Mouse (Mus musculus): ENCODE measurements at regions not wholly inside any gene's neighbourhood (a gene's known extent, or its start where the extent isn't known, plus 50 kb on each side); places are given as distances from the start of the nearest gene placed in this dataset.

DNA sequence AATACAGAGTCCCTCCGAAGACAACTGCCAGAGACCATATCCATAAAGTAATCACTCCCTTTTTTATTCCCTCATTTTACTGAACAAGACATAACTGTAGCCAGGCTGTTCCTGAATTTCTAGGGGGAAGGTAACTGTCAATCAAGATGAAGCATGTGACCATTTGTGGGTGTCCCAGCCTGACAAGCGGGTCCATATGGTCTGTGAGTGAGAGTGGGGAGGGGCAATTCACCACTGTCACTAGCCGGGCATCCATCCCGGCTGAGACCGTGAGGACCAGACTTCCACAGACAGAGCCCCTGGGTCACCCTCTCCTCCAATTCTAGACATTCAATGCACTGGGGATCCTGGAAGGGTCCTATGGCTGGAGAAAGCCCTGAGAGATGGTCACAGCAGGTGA is 54.6 kb downstream of the Gm11733 start:
- no peak for ATAC-seq

DNA sequence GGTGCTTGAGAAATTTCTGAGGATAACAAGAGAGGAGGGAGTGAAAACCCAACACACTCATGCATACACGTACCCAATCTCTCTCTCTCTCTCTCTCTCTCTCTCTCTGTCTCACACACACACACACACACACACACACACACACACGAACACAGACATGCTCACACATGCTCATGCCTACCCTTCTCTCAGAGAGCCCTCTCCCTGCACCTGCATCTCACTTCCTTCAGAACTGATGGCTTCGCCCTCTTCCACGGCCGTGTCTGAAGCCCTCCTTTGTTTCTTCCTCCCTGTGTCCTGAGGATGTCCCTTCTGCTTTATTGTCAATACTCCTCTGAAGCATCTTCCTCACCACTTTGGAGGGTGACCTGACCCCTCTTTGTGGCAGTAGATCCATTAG is 56.4 kb downstream of the Gm11733 start:
- ATAC-seq, result no peak

DNA sequence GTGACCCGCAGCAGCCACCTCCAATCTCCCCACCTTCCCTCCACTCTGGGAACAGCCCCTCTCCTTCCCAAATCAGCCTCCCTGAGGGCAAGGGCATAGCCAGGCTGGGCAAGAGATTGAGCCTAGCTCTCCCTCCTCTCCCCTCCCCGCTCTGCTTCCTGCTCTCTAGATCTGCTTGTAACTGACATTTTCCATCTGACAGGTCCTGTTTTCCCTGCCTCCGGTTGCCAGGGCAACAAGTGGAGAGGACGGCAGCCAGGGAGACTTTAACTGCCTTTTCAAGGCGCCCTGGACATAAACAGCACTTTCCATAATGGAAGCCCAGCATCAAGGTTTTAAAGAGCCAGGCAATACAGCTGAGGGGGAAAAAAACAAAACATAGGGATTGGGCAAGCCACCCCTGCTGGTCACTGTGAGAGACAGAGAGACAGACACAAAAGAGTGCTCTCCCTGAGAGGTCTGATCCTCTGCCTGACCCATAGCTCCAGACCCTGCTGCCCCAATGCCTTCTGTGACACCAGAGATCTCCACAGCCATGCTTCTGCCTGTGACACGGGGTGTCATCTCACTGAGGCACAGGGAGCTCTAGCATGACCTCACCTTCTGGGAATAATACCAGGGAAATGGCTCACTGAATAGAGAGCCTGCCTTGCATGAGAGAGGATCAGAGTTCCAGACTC is 57.2 kb downstream of the Gm11733 start:
- no peak for ATAC-seq

DNA sequence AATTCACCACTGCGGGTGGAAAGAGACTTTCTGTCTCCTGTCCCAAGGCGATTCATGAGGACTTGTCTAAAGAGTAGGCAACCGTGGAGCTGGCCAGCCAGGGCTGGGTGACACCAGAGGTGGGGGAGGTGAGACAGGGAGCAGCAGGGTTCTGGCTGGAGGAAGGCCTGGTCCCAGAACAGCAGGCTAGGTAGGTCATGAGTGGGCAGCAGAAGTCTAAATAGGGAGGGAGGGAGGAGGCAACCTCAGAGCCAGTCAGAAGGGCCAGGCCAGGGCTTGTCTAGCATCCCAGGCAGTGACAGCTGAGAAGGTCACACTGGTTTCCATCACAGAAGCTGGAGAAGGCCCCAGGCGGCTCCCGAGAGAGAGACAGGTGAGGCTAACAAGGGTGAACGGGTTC is 59.0 kb downstream of the Gm11733 start:
- no peak for ATAC-seq

DNA sequence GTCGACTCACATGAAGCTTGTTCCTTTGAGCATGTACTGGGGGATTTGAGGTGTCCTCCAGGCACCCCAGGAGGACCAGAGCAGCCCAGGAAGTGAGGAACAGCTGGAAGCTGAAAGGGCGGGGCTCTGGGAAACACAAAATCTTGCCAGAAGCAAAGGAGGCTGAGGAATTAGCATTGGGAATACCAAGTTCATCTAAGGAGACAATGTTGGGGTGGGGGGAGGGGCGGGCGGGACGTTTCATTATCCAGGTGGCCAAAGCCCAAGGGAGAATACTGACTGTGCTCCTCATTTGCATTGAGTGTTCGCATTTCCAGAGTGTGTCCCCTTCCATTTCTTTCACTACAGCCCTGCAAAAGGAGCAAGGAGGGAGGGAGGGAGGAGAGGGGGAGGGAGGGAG is 60.3 kb downstream of the Gm11733 start:
- no peak for ATAC-seq

DNA sequence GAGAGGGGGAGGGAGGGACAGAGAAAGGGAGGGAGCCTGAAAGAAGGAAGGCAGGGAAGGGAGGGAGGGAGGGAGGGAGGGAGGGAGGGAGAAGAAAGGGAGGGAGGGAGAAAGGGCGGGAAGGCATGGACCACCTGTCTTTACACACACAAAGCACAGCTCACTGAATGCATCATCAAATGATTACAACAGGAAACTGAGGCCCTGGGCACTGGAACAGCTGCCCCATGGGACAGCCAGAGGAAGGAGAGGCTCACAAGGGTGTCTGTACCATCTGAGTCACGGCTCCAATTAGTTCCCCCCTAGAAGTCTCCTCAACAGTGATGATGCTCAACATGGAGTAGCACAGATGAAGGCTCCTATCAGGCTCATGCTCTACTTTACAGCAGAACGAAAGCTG is 60.8 kb downstream of the Gm11733 start:
- no peak for ATAC-seq

DNA sequence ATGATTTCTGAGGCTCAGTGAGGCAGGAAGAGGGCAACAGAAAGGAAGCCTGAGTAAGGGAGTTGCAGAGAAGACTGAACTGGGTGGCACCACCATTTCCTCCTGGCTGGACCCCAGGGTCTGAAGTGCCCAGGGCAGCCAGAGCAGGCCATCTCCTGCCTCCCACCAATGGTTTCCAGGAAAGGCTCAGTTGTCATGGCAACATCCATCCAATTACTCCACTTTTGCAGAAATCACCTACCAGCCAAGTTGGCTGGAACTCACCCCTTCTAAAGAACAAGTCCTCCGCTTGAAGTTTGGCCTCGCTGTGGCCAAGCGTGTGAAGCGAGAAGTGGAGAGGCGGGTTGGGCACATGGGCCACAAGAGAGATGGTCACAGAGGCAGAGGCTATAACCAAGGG is 67.8 kb downstream of the Gm11733 start:
- no peak for ATAC-seq

DNA sequence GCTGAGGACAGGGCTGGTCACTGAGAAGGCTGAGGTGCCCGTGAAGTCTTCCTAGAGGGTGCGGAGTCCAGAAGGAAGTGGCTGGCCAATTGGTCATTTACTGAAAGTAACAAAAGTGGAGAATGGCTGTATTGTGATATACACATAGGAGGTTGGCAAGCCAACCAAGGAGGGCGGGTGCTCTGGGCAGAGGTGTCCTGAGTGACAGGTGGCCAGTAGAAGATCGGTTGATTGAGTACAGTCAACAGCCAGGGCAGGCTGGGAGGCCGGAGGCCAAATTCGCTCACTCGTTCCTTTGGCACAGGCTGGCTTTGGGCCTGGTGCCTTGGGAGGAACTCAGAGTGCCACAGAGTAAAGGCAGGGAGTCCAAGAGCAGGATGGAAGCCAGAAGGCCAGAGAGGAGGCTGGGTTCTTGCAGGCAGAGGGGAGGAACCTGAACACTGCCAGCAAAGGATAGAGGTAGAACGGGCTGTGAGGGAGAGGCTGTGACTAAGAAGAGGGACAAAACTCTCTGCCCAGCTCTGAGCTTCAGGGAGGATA is 68.3 kb downstream of the Gm11733 start:
- no peak for ATAC-seq

DNA sequence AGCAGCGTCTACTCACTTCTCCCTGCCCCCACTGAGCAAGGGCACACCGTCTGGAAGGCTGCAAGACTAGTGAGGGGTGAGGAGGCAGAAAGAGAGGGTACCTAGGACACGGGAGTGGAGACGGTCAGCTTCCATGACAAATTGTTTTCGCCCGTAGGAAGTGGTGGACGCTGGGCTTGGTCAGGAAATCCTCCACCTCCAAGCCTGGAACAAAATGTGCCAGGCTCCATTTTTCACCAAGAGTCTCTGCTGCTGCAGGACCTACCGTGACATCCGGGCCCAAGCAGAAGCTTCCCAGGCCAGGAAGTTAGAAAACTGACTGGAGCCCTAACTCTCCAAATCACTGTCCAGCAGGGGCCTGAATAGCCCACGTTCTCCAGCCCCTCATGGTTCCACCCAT is 69.9 kb downstream of the Gm11733 start:
- ATAC-seq, result no peak

DNA sequence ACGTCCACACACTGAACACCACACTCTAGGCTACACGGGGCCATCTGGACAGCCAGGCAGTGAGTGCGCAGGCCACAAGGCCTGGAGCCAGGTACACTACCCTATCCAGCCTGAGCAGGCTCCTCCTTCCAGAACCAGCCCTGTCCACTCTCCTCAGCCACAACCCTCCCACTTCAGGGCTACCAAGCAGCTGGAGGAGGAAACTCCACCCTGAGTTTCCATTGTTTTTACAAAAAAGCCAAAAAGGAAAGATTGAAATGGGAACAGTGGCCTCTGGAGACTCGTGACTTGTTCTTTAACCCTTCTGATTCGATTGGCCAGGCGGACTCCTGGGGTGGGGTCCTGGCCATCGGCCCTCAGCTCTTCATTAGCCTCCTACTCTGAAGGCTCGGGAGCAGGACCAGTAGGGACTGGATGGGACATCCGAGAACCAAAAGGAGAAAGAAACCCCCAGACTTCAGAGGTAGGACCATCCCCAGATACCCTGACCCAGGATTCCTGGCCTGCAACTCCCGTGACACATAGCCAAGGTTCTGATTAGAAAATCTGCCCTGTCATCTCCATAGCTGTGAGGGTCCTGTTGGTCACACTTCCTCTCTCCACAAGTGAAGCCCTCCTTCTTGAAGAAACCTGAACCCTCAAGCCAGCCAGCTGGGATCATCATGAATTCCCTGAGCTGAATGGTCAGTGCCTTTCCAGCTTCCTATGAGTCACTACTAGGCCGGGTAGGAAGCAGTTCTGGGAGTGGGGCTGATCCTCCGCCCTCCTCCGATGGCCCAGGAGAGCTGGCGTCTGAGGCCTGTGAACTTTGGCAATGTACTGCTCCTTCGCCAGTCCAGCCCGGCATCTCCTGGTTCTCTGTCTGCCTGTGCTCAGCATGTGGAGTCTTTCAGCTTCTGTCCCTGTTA is 73.6 kb downstream of the Gm11733 start:
- no peak for ATAC-seq

DNA sequence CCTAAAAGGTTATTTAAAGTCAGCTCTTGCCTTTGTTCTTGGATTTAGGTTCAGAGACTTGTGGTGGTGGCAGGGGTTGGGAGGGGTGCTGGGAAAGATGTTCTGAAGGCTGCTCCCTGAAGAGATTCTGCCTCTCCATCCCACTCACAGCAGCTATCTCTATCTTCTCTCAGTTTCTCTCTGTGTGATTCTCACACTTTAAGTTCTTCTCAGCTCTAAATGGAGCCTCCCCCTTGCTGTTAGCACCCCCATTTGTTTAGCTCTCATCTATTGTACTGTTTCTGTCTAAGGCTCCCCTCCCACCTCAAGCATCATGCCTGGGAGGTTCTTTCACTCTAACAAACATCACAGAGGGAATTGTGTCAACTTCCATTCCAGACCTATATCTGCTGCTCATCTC is 75.7 kb downstream of the Gm11733 start:
- ATAC-seq, result no peak

DNA sequence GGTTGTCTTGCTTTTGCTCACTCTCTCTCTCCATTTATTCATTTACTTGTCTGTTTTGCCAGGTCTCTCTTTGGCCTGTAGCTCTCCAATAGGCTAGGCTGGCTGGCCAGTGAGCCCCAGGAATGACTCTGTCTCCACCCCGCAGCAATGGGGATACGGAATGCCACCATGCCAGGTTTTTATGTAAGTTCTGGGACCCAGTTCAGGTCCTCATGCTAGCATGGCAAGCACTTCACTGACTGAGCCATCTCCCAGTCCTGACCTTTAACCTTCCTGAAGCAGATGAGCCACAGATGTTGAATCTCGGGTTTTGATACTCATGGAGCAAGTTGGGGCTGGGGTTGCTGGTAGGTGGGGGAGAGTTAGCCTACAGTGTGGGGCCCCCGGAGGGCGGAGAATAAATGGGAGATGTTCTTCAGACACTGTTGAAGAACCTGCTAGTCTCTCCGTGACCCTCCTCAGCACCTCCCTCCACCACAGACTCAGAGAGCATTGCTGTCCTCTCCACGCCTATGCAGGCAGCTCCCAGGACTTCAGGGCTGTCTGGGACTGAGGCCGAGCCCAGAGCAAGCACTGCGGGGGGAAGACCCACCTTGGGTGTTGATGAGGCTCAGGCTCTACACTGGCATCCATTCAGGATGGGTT is 83.9 kb downstream of the Gm11733 start:
- ATAC-seq, result no peak

DNA sequence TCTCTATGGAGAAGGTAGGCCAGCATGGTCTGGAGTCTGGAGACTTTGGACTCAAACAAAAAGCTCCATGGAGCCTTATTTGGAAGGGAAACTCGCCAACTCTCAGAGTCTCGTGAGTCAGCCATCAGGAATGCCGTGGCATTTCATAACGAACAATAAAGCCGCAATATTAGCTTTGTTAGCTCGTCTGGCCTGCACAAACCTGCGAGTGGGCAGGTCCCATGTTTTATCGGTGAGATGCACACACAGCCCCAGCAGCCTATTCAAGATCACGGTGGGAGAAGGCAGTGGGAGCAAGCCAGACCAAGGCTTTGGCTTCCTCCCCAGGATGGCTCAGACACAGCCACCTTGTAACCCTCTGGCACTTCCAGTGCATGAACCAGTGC is 84.4 kb downstream of the Gm11733 start:
- no peak for ATAC-seq

DNA sequence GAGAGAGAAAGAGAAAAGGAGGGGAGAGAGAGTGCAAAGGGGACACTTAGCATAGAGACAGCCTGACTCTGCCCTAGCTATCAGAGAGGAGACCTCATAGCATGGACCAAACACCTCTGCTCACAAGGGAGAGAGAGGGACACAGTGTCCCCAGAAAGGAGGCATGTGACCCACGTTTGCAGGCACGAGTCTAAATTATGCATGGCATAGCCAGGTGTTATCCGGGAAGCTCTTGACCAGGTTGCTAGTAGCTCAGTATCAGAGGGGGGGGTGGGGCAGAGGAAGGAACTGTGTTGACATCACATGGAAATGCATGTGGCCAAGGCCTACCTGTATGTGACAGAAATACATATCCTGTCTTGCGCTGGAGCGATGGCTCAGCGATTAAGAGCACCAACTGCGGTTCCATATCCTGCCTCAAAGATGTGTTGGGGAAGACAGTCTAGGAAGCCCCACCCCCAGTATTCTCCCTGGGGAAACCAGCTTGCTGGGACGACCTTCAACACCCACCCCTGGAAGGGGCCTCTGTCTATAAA is 84.5 kb upstream of the Tnrc6c start:
- no peak for ATAC-seq

DNA sequence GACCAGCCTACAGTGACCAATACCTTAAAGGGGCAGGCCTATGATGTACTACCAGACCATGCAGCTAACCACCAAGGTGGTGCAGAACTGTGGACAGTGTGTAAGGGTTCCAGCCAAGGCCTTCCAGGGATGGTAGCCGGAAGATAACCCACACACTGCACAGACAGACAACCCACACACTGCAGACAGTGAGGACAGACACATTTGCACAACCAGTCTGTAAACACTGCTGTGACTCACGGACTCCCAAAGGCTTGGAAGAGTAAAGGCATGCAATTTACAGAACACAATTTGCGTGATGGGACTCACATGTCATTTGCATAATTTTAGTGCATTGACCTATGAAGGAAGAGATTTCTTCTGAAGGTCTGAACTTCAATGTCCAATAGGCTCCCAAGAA is 82.2 kb upstream of the Tnrc6c start:
- ATAC-seq, result no peak

DNA sequence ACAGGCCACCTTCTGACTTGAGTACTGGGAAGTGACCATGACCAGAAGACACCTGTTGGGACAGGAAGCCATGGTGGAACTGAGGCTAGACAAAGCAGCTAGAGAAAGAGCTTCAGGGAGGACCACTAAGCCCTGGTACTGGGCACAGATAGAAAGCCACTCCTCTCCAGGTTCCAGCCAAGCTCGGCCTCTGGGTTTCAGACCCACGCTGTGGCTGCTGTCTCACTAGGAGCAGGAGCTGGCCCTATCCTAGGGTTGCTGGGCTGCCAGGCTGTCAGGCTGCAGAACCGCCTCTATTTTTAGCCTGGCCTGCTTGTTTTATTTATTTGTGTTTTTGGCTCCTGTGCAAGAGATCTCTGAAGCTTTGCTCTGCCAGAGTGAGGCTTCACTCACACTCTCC is 79.4 kb upstream of the Tnrc6c start:
- ATAC-seq, result no peak

DNA sequence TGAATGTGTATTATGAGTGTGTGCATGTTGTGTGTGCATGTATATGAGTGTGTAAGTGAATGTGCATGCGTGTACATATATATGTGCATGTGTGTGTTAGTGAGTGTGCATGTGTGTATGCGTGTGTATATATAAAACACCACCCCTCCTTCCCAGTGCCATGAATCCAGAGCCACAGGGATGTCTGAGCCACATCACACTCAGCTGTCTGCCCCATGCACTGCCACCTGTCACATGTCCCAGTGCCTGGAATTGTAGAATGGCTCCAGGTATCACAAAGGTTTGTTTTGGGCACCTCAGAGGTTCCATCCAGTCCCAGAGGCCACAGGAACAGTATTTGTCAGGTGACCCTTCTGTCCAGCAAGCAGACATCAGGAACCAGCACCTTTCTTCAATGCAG is 75.0 kb upstream of the Tnrc6c start:
- no peak for ATAC-seq

DNA sequence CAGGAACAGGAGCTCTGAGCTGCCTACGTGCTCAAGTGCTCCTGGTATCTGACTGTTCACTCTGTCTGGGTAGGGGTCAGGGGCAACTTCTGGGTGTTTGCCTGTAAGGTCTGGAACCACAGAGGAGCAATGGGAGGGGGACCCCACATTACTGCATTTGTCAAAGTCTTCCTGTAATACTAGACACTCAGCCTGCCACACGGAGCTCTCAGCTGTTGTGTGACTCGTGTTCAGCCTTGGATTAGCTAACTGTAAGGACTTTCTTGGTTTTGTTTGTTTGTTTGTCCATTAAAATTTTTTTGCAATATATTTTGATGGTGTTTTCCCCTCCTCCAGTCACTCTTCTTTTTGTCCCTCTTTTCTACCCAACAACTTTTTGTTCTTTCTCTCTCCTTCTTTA is 74.4 kb upstream of the Tnrc6c start:
- ATAC-seq, result no peak

DNA sequence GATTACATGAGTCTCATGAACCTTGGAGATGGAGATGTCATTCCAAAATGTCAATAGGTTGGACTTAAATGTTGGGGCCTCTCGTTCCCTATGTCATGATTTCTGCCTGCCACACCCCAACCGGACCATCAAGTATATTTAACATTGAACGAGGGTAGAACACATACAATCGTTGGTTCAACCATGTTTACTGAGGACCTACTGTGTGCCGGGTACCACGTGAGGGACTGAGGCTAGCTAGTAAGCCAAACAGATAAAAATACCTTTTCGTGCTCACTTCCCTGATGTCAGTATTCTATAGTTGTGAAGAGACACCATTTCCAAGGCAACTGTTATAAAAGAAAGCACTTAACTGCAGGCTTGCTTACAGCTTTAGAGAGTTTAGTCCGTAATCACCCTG is 70.6 kb upstream of the Tnrc6c start:
- ATAC-seq, result no peak

DNA sequence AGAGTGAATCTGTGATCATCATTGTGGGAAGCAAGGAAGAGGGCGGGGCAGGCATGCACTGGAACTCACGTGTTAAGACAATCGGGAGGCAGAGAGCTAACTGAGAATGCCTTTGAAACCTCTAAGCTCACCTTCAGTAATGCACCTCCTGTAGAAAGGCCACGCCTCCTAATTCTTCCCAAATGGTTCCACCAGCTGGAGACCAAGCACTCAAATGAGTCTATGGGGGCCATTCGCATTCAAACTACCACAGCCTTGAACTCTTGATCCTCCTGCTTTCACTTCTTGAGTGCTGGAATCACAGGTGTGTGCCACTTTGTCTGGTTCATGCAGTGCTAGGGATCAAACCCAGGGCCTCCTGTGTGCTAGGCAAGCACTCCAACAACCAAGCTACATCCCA is 68.5 kb upstream of the Tnrc6c start:
- ATAC-seq, result no peak

DNA sequence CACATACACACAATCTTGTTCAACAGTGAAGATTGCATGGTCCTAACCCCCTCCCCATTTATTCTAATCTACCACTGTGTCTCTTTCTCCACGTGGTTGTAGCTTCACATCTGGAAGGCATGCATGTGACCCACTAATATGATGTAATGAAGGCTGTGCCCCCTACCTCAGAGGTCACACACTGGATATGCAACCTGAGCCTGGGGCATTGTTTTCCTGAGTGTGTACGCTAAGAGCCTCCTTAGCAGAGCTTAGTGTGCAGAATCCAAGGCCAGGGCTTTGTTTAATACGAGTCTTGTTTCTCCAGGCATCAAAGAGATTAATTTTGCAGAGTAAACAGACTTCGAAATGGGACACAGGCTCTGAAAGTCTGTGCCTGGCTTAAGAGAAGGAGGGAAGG is 68.0 kb upstream of the Tnrc6c start:
- no peak for ATAC-seq

DNA sequence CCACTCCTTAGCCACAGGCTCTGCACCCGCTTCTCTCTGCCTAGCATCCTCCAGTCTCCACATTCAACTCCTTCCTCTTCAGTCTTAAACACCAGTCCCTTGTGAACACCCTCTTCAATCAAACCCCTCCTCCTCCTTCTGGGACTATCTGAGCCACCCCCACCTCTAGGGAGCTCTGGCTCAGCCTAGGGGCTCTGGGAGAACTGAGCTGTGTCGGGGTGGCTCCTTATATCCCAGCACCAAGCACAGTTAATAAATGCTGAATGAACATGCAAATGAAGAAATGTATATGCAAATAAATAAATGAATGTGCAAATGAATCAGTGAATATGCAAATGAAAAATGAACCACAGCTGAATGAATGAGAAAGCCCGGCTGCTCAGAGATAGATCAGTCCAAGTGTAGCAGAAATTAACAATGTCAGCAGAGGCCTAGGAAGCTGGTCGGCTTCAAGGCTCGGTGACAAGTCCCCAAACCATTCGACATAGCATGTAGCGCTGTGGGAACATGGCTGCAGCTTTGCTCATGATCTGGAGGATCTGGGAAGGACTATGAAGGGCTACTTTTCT is 67.1 kb upstream of the Tnrc6c start:
- no peak for ATAC-seq

DNA sequence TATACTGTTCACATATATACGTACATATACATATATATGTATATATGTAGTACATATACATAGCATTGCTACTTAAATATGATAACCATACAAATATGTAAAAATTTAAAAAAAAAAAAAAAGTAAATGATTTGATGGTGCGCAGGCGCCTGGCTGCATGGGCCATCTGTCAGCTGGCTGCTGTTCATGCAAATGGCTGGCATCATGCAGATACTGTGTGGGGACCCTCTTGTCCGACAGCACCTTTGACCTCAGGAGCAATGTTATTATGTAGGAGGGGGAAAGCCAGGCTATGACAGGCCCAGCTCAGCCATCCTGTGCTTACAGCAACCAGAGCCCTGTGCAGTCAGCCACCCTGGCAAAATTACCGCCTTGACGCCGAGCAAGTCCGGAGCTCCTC is 65.1 kb upstream of the Tnrc6c start:
- no peak for ATAC-seq
